Mouse (Mus musculus) liver, adult (tissue): Measurements from ENCODE around the gene Rpf1.

Experiments used
- GATA4 ChIP-seq: IDR thresholded peaks from 2 replicates; pipeline ENCODE4 v1.6.1; 2014; ENCODE audit warnings: mild to moderate bottlenecking, low read length; ENCODE audit not compliant: insufficient replicate concordance

The Rpf1 gene

DNA sequence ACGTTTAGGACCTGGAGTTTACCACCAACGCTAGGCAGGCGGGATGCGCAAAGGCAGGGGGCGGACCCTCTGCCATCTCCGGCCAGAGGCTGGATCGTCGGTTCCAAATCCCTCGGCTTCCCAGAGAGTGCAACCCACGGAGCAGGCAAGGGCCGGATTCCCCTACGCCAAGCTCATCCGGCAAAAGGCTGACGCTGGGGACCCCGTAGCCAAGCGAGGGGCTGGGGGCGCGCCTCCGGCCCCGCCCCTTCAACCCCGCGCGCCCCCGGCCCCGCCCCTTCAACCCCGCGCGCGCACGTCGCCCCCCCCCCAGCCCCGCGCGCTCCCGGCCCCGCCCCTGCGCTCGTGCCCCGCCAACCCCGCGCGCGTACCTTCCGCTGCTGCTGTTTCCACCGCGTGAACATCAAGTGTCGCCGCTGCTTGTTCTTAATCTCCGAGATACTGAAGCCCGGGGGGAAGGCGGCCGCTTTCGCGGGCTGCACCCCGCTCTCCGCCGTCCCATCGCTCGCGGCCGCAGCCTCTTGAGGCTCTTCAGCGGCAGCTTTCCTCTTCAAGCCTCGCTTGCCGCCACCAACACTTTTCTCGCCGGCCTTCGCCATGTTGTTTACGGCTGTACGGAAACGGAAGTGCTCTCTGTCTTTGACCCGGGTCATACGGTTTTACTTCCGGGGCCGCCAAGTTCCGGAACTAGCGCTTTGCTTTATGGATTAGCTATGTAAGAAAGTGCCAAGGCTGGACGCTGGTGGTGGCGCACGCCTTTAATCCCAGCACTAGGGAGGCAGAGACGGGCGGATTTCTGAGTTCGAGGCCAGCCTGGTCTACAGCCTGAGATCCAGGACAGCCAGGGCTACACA lies at the start of gene Rpf1:
TSS of gene Rpf1 (minus strand) at position 632 of the 854 bp plus-strand sequence.
- no peak for TF ChIP-seq GATA4

DNA sequence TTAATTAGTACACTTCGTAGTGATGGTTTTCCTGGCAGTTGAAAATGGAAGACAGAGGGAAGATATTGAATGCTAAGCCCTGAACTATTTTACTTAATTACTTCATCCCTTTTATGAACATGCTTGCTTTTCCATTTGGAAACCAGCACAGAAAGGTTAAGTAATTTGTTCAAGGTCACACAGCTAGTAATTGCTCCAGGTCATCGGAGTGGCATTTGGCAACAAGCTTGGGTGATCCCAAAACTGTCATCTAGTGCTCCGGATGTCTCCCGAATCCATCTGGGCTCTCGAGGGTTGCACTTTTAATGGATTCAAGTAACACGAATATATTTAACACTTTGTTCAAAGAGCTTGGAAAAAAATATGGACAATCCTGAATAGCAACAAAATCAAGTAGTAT lies 49.7 kb upstream of the Rpf1 start:
- no peak for TF ChIP-seq GATA4

GRCm38 (mm10) chr3:146570148-146570782 lies 49.0 kb upstream of the Rpf1 start, which contains the start of gene Uox:
Uox (plus strand) TSS chr3:146570426.
- no peak for TF ChIP-seq GATA4

DNA sequence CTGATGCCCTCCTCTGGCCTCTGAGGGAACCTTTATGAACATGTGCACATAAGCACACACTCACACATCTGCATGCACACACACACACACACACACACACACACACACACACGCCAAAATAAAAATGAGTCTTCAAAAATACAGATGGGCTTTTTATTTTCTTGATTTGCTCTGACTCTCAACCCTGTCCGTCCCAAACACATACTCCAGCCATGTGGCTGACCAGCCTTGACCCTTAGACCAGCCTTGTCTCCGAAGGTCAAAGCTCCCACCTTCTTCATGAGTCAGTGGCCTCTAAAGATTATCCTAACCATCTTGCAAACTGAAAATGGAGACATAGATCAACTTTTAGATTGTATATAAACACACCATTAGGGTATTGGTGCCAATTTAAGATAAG lies 48.4 kb upstream of the Rpf1 start:
- no peak for TF ChIP-seq GATA4

DNA sequence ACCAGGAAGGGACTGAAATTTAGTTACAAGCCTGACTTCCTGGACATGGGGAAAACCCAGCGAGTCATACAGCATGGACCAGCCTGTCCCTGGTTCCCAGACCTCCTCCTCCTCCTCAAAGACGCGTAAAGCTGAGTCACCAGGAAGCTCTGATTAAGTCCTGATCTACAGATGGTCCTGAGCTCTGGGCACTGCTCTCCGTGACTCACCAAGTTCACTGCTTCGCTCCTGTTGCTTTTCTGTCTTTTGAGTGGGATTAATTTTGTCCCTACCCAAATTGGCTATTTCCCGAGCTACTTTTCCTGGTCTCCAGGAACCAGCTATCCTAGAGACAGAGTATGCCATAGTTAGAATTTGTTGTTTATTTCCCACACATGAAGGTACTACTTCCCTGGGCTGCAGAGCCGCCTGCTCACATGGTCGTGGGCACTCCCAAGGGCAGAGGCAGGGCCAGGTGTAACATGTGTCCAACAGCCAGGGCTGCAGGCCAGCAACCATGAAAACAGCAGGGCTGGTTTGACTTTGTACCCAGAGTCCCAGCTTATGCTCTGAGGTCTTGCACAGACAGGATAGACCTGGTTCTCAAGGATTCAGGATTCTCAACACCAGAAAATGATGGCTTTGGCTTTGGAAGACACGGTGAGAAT lies 46.8 kb upstream of the Rpf1 start:
- no peak for TF ChIP-seq GATA4

DNA sequence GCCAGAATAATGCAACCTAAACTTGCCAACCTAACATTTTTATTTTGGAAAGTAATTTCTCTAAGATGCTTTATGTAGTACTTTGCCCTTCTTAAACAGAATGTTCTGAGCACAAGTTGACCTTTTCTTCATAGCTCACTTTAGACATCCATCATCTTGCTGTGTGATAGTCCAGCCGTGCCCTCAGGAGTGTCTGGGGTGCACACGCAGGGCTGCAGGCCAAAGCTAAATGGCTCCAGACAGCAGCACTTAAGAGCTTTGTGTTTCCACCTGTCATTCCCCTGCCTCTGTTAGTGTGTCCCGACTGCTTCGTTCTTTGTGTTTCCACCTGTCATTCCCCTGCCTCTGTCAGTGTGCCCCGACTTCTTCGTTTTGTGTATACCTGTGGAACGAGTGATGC lies 46.1 kb upstream of the Rpf1 start:
- no peak for TF ChIP-seq GATA4

DNA sequence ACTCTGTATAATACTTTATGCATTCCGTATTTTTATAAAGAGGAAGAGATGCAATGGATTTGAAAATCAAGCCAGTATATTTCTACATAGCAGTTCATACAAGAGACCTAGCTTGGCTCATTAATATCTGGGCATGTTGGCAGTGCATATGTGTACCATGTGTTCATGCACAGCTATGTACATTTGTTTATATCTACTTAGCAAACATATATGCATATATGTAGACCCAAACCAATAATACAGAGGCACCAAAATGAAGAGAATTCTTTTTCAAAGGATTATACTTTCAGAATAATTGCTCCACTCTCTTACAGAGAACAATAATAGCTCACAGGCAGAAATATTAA lies 43.8 kb upstream of the Rpf1 start:
- no peak for TF ChIP-seq GATA4

GRCm38 (mm10) chr3:146564268-146565064 lies 43.2 kb upstream of the Rpf1 start:
- no peak for TF ChIP-seq GATA4

GRCm38 (mm10) chr3:146562936-146563335 lies 41.7 kb upstream of the Rpf1 start:
- no peak for TF ChIP-seq GATA4

GRCm38 (mm10) chr3:146557507-146557906 lies 36.3 kb upstream of the Rpf1 start:
- no peak for TF ChIP-seq GATA4

GRCm38 (mm10) chr3:146556567-146556966 lies 35.3 kb upstream of the Rpf1 start:
- no peak for TF ChIP-seq GATA4

- TF ChIP-seq GATA4: no peak
Observed at GRCm38 (mm10) chr3:146554816-146555215, 33.6 kb upstream of the Rpf1 start.

DNA sequence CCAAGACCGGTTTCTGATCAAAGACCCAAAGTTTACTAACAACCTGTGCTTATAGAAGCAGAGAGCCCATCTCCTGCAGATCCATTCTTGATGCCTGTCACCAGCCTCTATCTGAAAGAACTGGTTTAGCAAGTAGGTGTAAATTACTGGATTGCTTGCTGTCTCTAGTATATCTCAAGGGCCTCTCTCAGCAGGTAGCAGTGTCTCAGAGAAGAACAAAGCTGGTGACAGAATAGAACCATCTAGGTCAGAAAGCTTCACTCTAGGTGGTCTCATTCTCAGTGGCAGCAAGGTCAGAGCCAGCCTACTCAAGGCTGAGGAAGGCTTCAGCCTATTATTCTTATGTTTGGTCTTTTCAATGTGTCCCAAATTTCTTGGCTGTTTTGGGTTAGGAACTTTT lies 22.4 kb upstream of the Rpf1 start:
- TF ChIP-seq GATA4: no peak

- TF ChIP-seq GATA4: no peak
Observed at GRCm38 (mm10) chr3:146540521-146541273, 19.5 kb upstream of the Rpf1 start.

DNA sequence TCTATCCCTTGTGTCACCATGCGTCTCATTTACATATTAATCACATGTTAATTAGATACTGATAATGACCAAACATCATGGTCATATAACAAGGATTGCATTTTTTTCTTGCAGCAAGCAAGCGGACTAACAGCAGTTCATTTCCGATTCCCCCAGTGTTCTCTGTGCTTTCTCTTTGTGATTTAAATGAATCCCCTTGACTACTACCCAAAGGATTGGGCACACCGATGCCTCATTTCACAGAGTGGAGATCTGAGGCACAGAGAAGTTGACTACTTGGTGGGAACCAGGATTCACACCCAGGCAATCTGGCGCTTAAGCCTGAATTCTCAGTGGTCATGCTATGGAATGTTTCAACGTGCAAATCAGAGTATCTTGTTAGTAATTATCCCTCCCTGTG lies 13.8 kb upstream of the Rpf1 start:
- TF ChIP-seq GATA4: no peak

DNA sequence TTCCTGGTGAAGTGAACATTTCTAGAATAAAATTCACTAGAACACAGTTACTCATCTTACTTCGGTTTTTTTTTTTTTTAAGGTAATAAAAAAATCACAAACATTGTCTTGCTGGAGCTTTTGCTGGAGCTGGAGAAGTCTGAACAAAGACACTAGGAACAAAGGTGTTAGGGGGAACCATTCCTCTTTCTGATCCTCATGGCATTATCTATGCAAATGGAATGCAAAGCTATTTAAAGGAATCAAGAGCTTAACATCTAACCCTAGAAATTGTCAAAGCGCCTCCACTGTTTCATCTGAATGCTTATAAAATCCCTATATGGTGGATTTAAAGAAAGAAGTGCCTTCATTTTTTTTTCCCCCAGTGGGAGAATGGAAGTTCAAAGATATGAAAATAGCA lies 7.1 kb upstream of the Rpf1 start:
- no peak for TF ChIP-seq GATA4
